Mouse (Mus musculus): ENCODE results near the gene Hhipl1.

DNA sequence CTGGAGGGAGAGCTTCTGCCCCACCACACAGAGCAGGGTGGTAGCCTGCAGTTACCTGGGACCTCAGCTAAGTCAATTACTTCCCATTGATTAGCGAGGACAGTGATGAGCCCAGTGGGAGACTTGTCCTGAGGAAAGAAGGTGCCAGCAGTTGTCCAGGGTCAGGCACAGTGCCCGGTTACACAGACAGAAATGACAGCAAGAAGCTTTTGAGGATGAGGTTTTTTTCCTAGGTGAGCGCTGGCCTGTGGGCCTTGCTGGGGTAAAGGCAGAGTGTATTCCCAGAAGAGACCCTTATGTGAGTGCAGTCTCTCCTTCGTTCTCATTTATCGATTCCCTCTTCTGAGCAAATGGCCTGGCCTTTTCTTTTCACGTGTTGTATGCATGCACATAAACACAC is 10.6 kb downstream of the Hhipl1 start:
- TF ChIP-seq POLR2A (IDR thresholded peaks at IDR 0.05; ENCODE audit: low read depth, low read length), result no peak
- TF ChIP-seq CTCF (IDR thresholded peaks at IDR 0.05; ENCODE audit: extremely low read depth, insufficient read depth, insufficient read length, insufficient replicate concordance), result no peak

All from spleen, adult 2 months (tissue).